8 mouse cellular contexts compared by ENCODE assay signal in genomic region chr13:49248467-49248862, GRCm38 (mm10). TPM values are rescaled to one million over a fixed set of nuclear protein-coding genes. Genes with fewer than 3 reads are reported as not detected.
DNase-seq lines count a peak whose midpoint lies in the region; ATAC-seq lines count a peak whose summit lies in the region.

TSS of gene Susd3 (minus strand) at chr13:49248706.

- H3K9me3 ChIP-seq in heart, embryonic 11.5 days (replicated peaks; ENCODE audit: control insufficient read depth, low read length): no peaks in the 10 kb centered on the region
- no peaks in the 10 kb centered on the region for H3K9me3 ChIP-seq in hindbrain, embryonic 16.5 days (ENCODE audit: control insufficient read depth, low read length)
- H3K9me3 ChIP-seq in midbrain, embryonic 15.5 days: no peaks in the 10 kb centered on the region

- no peak for DNase-seq in heart, adult 11 months
- peak; percentile 11 for DNase-seq in ES-CJ7 (ENCODE audit: low read depth, low spot score)
- no peak for DNase-seq in layer of hippocampus, adult 9-10 months (ENCODE audit: low spot score)
- DNase-seq in left cerebral cortex, adult 11 months (ENCODE audit: low spot score): no peak
- DNase-seq in layer of hippocampus, postnatal 36 days: no peak

- H3K27me3 ChIP-seq in heart, embryonic 11.5 days (ENCODE audit: control insufficient read depth, insufficient read depth, low read length): peaks cover 31% of the 10 kb centered on the region
- H3K27me3 ChIP-seq in hindbrain, embryonic 16.5 days (replicated peaks; ENCODE audit: control insufficient read depth, insufficient read depth, low read length): peaks cover 21% of the 10 kb centered on the region
- peaks cover 23% of the 10 kb centered on the region for H3K27me3 ChIP-seq in midbrain, embryonic 15.5 days (replicated peaks)

- peak within 1 kb of the TSS; percentile 31 for H3K4me3 ChIP-seq in heart, embryonic 11.5 days (ENCODE audit: low read depth, low read length)
- H3K4me3 ChIP-seq in hindbrain, embryonic 16.5 days (ENCODE audit: low read length): peak within 1 kb of the TSS; percentile 38
- H3K4me3 ChIP-seq in midbrain, embryonic 15.5 days: peak within 1 kb of the TSS; percentile 35

- no peaks in the 10 kb centered on the region for H3K36me3 ChIP-seq in heart, embryonic 11.5 days (ENCODE audit: control insufficient read depth, insufficient read depth, low read length)
- H3K36me3 ChIP-seq in hindbrain, embryonic 16.5 days (ENCODE audit: control insufficient read depth, insufficient read depth, low read length): no peaks in the 10 kb centered on the region
- H3K36me3 ChIP-seq in midbrain, embryonic 15.5 days (replicated peaks): no peaks in the 10 kb centered on the region

- peaks cover 7% of the 10 kb centered on the region; the same call in 1 of the 2 replicates for H3K4me1 ChIP-seq in heart, embryonic 11.5 days (ENCODE audit: control insufficient read depth, insufficient read depth, low read length)
- H3K4me1 ChIP-seq in hindbrain, embryonic 16.5 days (ENCODE audit: control insufficient read depth, insufficient read depth, low read depth, low read length): peaks cover 7% of the 10 kb centered on the region
- peaks cover 10% of the 10 kb centered on the region for H3K4me1 ChIP-seq in midbrain, embryonic 15.5 days

- no peak within 1 kb of the TSS for H3K27ac ChIP-seq in heart, embryonic 11.5 days (ENCODE audit: low read depth, low read length)
- H3K27ac ChIP-seq in hindbrain, embryonic 16.5 days (ENCODE audit: low read depth, low read length): no peak within 1 kb of the TSS
- H3K27ac ChIP-seq in midbrain, embryonic 15.5 days: no peak within 1 kb of the TSS

- WGBS in heart, embryonic 11.5 days (ENCODE audit: insufficient replicate concordance): 16% methylated on average over 7 of the region's 8 CpGs
- 23% methylated on average over 8 of the region's 8 CpGs for WGBS in hindbrain, embryonic 16.5 days
- 12% methylated on average over 7 of the region's 8 CpGs for WGBS in midbrain, embryonic 15.5 days

- no peak within 1 kb of the TSS for H3K9ac ChIP-seq in heart, embryonic 11.5 days (ENCODE audit: low read depth, low read length)
- H3K9ac ChIP-seq in hindbrain, embryonic 16.5 days (ENCODE audit: low read depth, low read length): peak within 1 kb of the TSS; percentile 19; the same call in 1 of the 2 replicates
- H3K9ac ChIP-seq in midbrain, embryonic 15.5 days: no peak within 1 kb of the TSS

- no peak for ATAC-seq in heart, embryonic 11.5 days (replicated peaks; ENCODE audit: insufficient number of reproducible peaks, low FRiP score, low TSS enrichment)
- ATAC-seq in hindbrain, embryonic 16.5 days: no peak
- peak; percentile 24; the same call in 1 of the 2 replicates for ATAC-seq in midbrain, embryonic 15.5 days (replicated peaks)

- H3K4me2 ChIP-seq in heart, embryonic 11.5 days: peak within 1 kb of the TSS; percentile 57
- peak within 1 kb of the TSS; percentile 67 for H3K4me2 ChIP-seq in hindbrain, embryonic 16.5 days (ENCODE audit: low read length)
- peak within 1 kb of the TSS; percentile 57 for H3K4me2 ChIP-seq in midbrain, embryonic 15.5 days

RNA-seq across cellular contexts. Expression of gene Susd3, which starts in this region (rescaled TPM):
- 0.68 and 0.86 TPM in 2 replicates for polyA plus RNA-seq in heart, embryonic 11.5 days (2014; fragmentation: Nextera tagmentation; extraction: Ambion mirVana)
- 0.56 and 0.85 TPM in 2 replicates for polyA plus RNA-seq in hindbrain, embryonic 16.5 days (2015; fragmentation: Nextera tagmentation; extraction: Ambion mirVana)
- 0.54 and 0.59 TPM in 2 replicates for polyA plus RNA-seq in midbrain, embryonic 15.5 days (2015; fragmentation: Nextera tagmentation; extraction: Ambion mirVana)
- total RNA-seq in layer of hippocampus, postnatal 36 days (2021): 1 to 10 TPM; 2.5 to 2.6 TPM

Comparison
In these comparisons a context has a peak if more than half of its experiments do, and no peak if none do; other contexts are left out.
1. Peak in ATAC-seq, H3K4me3 ChIP-seq and H3K4me2 ChIP-seq in midbrain, embryonic 15.5 days; RNA of the gene not detected or under 1 TPM.